Mouse (Mus musculus): ENCODE data around the gene Zfp93. TPM values are rescaled to one million over a fixed set of nuclear protein-coding genes. Genes with fewer than 3 reads are reported as not detected.
A peak's percentile ranks its signal among the peaks of the same experiment; 100 is the strongest.

Gene Zfp93
- total and polyA plus RNA-seq, 3 experiments = not detected

DNA sequence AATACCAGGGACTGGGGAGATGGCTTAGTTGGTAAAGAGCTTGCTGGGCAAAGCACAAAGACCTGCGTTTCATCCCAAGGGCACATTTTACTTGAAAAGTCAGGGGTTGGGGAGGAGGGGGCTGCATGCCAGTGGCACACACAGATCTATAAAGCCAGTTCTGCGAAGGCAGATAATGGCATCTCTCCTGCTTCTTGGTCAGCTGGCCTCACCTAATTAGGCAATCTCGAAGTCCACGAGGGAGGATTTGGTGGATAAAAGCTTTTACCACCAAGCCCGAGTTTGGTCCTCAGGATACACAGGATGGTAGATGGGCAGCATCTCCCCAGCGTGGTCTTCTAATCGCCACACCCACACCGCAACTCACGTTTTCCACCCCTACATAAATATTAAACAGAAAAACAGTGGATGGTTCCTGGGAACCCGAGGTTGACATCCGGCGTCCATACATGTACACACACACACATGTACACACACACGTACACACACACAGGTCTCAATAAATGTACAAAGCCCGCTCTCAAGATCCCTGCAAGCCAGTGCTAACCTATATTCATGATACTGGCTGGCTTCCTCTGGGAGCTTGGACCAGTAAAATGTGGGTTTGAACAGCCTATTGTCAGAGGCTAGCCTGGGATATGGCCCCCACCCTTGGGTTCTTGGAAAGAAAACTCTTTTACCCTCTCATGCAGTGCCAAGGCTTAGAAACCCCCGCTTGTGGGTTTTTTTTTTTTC lies 27.3 kb downstream of the Zfp93 start:
- DNase-seq (ENCODE audit: low read depth, low spot score) = no peak
- TF ChIP-seq MAZ (IDR thresholded peaks at IDR 0.05; ENCODE audit: low read depth, low read length) (no peak), TBP (IDR thresholded peaks at IDR 0.05; ENCODE audit: low read depth, low read length) (no peak), POLR2A (IDR thresholded peaks at IDR 0.05; ENCODE audit: control insufficient read depth in 1 of 2, insufficient read depth in 1 of 2, low read depth in 1 of 2, low read length in 2 of 2, poor library complexity in 1 of 2) (no peak), GATA1 (IDR thresholded peaks at IDR 0.05; ENCODE audit: low read depth, low read length) (no peak), ZC3H11A (IDR thresholded peaks at IDR 0.05; ENCODE audit: low read depth, low read length) (no peak), RCOR1 (IDR thresholded peaks at IDR 0.05; ENCODE audit: low read depth, low read length) (no peak), ETS1 (IDR thresholded peaks at IDR 0.05; ENCODE audit: low read depth, low read length) (no peak), NELFE (IDR thresholded peaks at IDR 0.05; ENCODE audit: low read depth, low read length) (no peak), MXI1 (IDR thresholded peaks at IDR 0.05; ENCODE audit: low read depth, low read length) (no peak), E2F4 (IDR thresholded peaks at IDR 0.05; ENCODE audit: borderline replicate concordance, low read depth, low read length) (no peak), EP300 (IDR thresholded peaks at IDR 0.05; ENCODE audit: low read depth in 1 of 2, low read length in 2 of 2) (no peak), USF2 (IDR thresholded peaks at IDR 0.05; ENCODE audit: borderline replicate concordance in 1 of 2, insufficient read depth in 1 of 2, low read depth in 1 of 2, low read length in 2 of 2) (no peak), SIN3A (IDR thresholded peaks at IDR 0.05; ENCODE audit: low read length) (no peak), HCFC1 (IDR thresholded peaks at IDR 0.05; ENCODE audit: low read depth, low read length) (no peak), POLR2AphosphoS5 (IDR thresholded peaks at IDR 0.05; ENCODE audit: borderline replicate concordance, low read depth, low read length) (no peak), KAT2A (conservative IDR thresholded peaks at IDR 0.05; ENCODE audit: low read depth, low read length) (no peak)
- H3K27me3 ChIP-seq (ENCODE audit: control insufficient read depth in 1 of 2, insufficient read depth in 2 of 2, low read length in 2 of 2) = no peaks in the 10 kb centered on the region
- H3K9ac ChIP-seq (ENCODE audit: control insufficient read depth, low read depth, low read length, poor library complexity, severe bottlenecking) = no peak overlapping the region
- H3K36me3 ChIP-seq (ENCODE audit: control insufficient read depth in 1 of 2, insufficient read depth in 2 of 2, low read length in 2 of 2) = no peaks in the 10 kb centered on the region; a peak in 1 of 4 replicates
- H3K4me1 ChIP-seq (ENCODE audit: control insufficient read depth in 1 of 2, insufficient read depth in 2 of 2, low read length in 2 of 2) = no peaks in the 10 kb centered on the region; a peak in 1 of 4 replicates
- no peak overlapping the region for H3K4me3 ChIP-seq (ENCODE audit: control insufficient read depth in 1 of 2, insufficient read depth in 1 of 2, low read depth in 2 of 2, low read length in 2 of 2)
- no peaks in the 10 kb centered on the region for H3K9me3 ChIP-seq (replicated peaks; ENCODE audit: insufficient read depth, low read length)
- H3K79me2 ChIP-seq (ENCODE audit: control insufficient read depth, insufficient read depth, low read length, poor library complexity) = peaks cover 5% of the 10 kb centered on the region
- no peak overlapping the region for H3K27ac ChIP-seq (ENCODE audit: control insufficient read depth, low read depth, low read length)

DNA sequence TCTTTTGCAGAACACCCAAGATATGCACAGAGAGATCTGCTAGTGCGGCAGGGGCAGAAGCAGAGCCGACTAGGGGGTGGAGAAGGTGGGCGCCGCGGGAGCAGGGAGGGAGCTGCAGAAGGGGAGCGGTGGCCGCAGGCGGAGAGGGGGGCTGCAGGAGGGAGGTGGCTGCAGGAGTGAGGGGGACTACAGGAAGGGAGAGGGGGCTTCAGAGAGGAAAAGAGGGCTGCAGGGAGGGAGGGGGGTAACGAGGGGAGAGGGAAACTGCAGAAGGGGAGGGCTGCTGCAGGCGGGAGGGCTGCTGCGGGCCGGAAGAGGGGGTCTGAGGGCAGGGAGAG lies 28.4 kb downstream of the Zfp93 start:
- peak overlapping the region; percentile 75 to 94 for H3K4me3 ChIP-seq (ENCODE audit: control insufficient read depth in 1 of 2, insufficient read depth in 1 of 2, low read depth in 2 of 2, low read length in 2 of 2)
- H3K27ac ChIP-seq (ENCODE audit: control insufficient read depth, low read depth, low read length) = no peak overlapping the region
- peak overlapping the region; percentile 90 for H3K9ac ChIP-seq (ENCODE audit: control insufficient read depth, low read depth, low read length, poor library complexity, severe bottlenecking)

More for the DNA sequence above, 28.4 kb downstream of the Zfp93 start:
- H3K36me3 ChIP-seq (ENCODE audit: control insufficient read depth in 1 of 2, insufficient read depth in 2 of 2, low read length in 2 of 2) = no peaks in the 10 kb centered on the region
- no peaks in the 10 kb centered on the region for H3K9me3 ChIP-seq (replicated peaks; ENCODE audit: insufficient read depth, low read length)
- no peaks in the 10 kb centered on the region for H3K27me3 ChIP-seq (ENCODE audit: control insufficient read depth in 1 of 2, insufficient read depth in 2 of 2, low read length in 2 of 2)
- TF ChIP-seq MAFK (IDR thresholded peaks at IDR 0.05; ENCODE audit: borderline replicate concordance, low read depth, low read length) = no peak
- TF ChIP-seq TAL1 (IDR thresholded peaks at IDR 0.05; ENCODE audit: low read length) = no peak
- no peak for TF ChIP-seq SIN3A (IDR thresholded peaks at IDR 0.05; ENCODE audit: low read length)
- TF ChIP-seq ZMIZ1 (IDR thresholded peaks at IDR 0.05; ENCODE audit: low read depth, low read length) = no peak
- TF ChIP-seq POLR2AphosphoS2 (IDR thresholded peaks at IDR 0.05; ENCODE audit: low read length) = no peak
- TF ChIP-seq E2F4 (IDR thresholded peaks at IDR 0.05; ENCODE audit: borderline replicate concordance, low read depth, low read length) = no peak
- no peak for TF ChIP-seq TBP (IDR thresholded peaks at IDR 0.05; ENCODE audit: low read depth, low read length)
- TF ChIP-seq MEF2A (IDR thresholded peaks at IDR 0.05; ENCODE audit: extremely low read depth, insufficient replicate concordance, low read depth, low read length, poor library complexity, severe bottlenecking) = no peak
- TF ChIP-seq EP300 (IDR thresholded peaks at IDR 0.05; ENCODE audit: low read depth in 1 of 2, low read length in 2 of 2) = no peak
- no peak for TF ChIP-seq RAD21 (IDR thresholded peaks at IDR 0.05; ENCODE audit: low read depth, low read length)
- TF ChIP-seq NELFE (IDR thresholded peaks at IDR 0.05; ENCODE audit: low read depth, low read length) = no peak
- no peak for TF ChIP-seq BHLHE40 (IDR thresholded peaks at IDR 0.05; ENCODE audit: borderline replicate concordance, low read depth, low read length)
- TF ChIP-seq SMC3 (IDR thresholded peaks at IDR 0.05; ENCODE audit: low read depth, low read length) = no peak
- DNase-seq (ENCODE audit: low read depth, low spot score) = no peak
- no peaks in the 10 kb centered on the region; a peak in 1 of 4 replicates for H3K4me1 ChIP-seq (ENCODE audit: control insufficient read depth in 1 of 2, insufficient read depth in 2 of 2, low read length in 2 of 2)
- H3K79me2 ChIP-seq (ENCODE audit: control insufficient read depth, insufficient read depth, low read length, poor library complexity) = peaks cover 5% of the 10 kb centered on the region
